7 mouse cellular contexts compared by ENCODE assay signal in the genomic region with DNA sequence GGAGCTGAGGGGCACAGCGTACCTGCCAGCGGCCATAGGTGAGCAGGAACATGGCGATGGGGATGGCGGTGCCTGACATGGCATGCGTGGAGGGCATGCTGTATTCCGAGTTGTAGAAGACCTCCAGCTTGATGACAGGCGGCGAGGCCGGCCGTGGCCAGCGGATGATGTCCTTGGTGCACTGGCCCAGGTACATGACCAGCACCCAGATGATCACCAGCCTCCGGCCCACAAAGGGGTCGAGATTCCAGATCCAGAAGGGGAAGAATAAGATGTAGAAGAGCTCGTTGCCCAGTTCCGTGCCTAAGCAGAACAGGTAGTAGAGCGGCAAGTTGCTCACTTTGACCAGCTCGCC. TPM values are rescaled to one million over a fixed set of nuclear protein-coding genes. Genes with fewer than 3 reads are reported as not detected.
A peak's percentile ranks its signal among the peaks of the same experiment; 100 is the strongest.
DNase-seq lines count a peak whose midpoint lies in the region; ATAC-seq and TF ChIP-seq lines count a peak whose summit lies in the region.

No protein-coding gene starts in this region.

- ATAC-seq in forebrain, embryonic 12.5 days (ENCODE audit: low FRiP score): peak; percentile 13
- ATAC-seq in intestine, embryonic 16.5 days: peak; percentile 32

- WGBS in forebrain, embryonic 12.5 days: 3% methylated on average over 17 of the region's 17 CpGs
- WGBS in intestine, embryonic 16.5 days: 2% methylated on average over 17 of the region's 17 CpGs
- whole genome bisulfite sequencing in small intestine, adult 2 months: under 1% methylated on average over 17 of the region's 17 CpGs

- peaks cover 7% of the 10 kb centered on the region for H3K27me3 ChIP-seq in forebrain, embryonic 12.5 days
- H3K27me3 ChIP-seq in intestine, embryonic 16.5 days (replicated peaks; ENCODE audit: control insufficient read depth, insufficient read depth, low read length): no peaks in the 10 kb centered on the region
- H3K27me3 ChIP-seq in small intestine, adult 2 months (ENCODE audit: control insufficient read depth, insufficient read depth, low read length): no peaks in the 10 kb centered on the region

- 0 out of 2 replicates have a peak overlapping the region, but pooled peaks have one; percentile 70 for H3K27ac ChIP-seq in forebrain, embryonic 12.5 days
- peak overlapping the region; percentile 68; the same call in 1 of the 2 replicates for H3K27ac ChIP-seq in intestine, embryonic 16.5 days (ENCODE audit: low read length)
- H3K27ac ChIP-seq in small intestine, adult 2 months (ENCODE audit: insufficient read depth, low read depth, low read length): peak overlapping the region; percentile 25

- peak; percentile 33 to 48 for DNase-seq in right cerebral cortex, postnatal 10 days (ENCODE audit: low spot score in 2 of 2)
- DNase-seq in right cerebral cortex, adult 18-20 months: no peak
- DNase-seq in adrenal gland, adult 8-10 months: peak; percentile 45
- DNase-seq in lung, postnatal 36 days: peak; percentile 31

- H3K4me1 ChIP-seq in forebrain, embryonic 12.5 days: peaks cover 23% of the 10 kb centered on the region
- peaks cover 16% of the 10 kb centered on the region for H3K4me1 ChIP-seq in intestine, embryonic 16.5 days (ENCODE audit: control insufficient read depth, insufficient read depth, low read length)
- peaks cover 6% of the 10 kb centered on the region; the same call in 1 of the 2 replicates for H3K4me1 ChIP-seq in small intestine, adult 2 months (ENCODE audit: control insufficient read depth, insufficient read depth, insufficient read length, low read length)

- TF ChIP-seq CTCF in small intestine, adult 2 months (IDR thresholded peaks at IDR 0.05; ENCODE audit: extremely low read depth, insufficient read length, insufficient replicate concordance, low read depth, low read length): no peak

- H3K36me3 ChIP-seq in forebrain, embryonic 12.5 days (replicated peaks): no peaks in the 10 kb centered on the region
- no peaks in the 10 kb centered on the region for H3K36me3 ChIP-seq in intestine, embryonic 16.5 days (ENCODE audit: control insufficient read depth, insufficient read depth, low read length)
- no peaks in the 10 kb centered on the region for H3K36me3 ChIP-seq in small intestine, adult 2 months (ENCODE audit: control insufficient read depth, insufficient read depth, low read length)

- no peaks in the 10 kb centered on the region for H3K9me3 ChIP-seq in forebrain, embryonic 12.5 days
- H3K9me3 ChIP-seq in intestine, embryonic 16.5 days (ENCODE audit: control insufficient read depth, low read length): no peaks in the 10 kb centered on the region

- H3K4me3 ChIP-seq in forebrain, embryonic 12.5 days (replicated peaks): peak overlapping the region; percentile 69
- H3K4me3 ChIP-seq in intestine, embryonic 16.5 days (ENCODE audit: low read length): peak overlapping the region; percentile 86
- H3K4me3 ChIP-seq in small intestine, adult 2 months (ENCODE audit: low read depth, low read length): peak overlapping the region; percentile 71

- H3K4me2 ChIP-seq in forebrain, embryonic 12.5 days: peak overlapping the region; percentile 94
- peak overlapping the region; percentile 96 for H3K4me2 ChIP-seq in intestine, embryonic 16.5 days (ENCODE audit: low read depth, low read length)

- peak overlapping the region; percentile 80 for H3K9ac ChIP-seq in forebrain, embryonic 12.5 days
- H3K9ac ChIP-seq in intestine, embryonic 16.5 days (ENCODE audit: low read depth, low read length): peak overlapping the region; percentile 87

- no peak for TF ChIP-seq POLR2A in small intestine, adult 2 months (IDR thresholded peaks at IDR 0.05; ENCODE audit: low read depth, low read length)

RNA-seq across cellular contexts. Expression of gene Sgpp1, which starts 0.7 kb away (rescaled TPM):
- 100 to 1,000 TPM; 155 to 228 (median 174) TPM for total RNA-seq in adrenal gland, adult 8-10 months (2022)
- 11.6 and 12.6 TPM in 2 replicates for polyA plus RNA-seq in forebrain, embryonic 12.5 days (2016; fragmentation: Nextera tagmentation; extraction: Ambion mirVana)
- polyA plus RNA-seq in intestine, embryonic 16.5 days (2015; fragmentation: Nextera tagmentation; extraction: Ambion mirVana): 9.6 and 12.6 TPM in 2 replicates
- 13.1 and 14.9 TPM in 2 replicates for polyA plus RNA-seq in small intestine, adult 2 months (2012; rRNA removed)
